Mouse (Mus musculus) heart, postnatal 0 days (tissue): ENCODE results near the gene Lingo1.

Experiments
- CTCF ChIP-seq: IDR thresholded peaks from 2 replicates; pipeline ENCODE4 v1.5.1; 2016; ENCODE audit warnings: antibody characterized with exemption, control low read depth, low read depth
- EP300 ChIP-seq: IDR thresholded peaks from 2 replicates; pipeline ENCODE4 v1.6.1; 2016; ENCODE audit warnings: antibody characterized with exemption, low read depth

DNA sequence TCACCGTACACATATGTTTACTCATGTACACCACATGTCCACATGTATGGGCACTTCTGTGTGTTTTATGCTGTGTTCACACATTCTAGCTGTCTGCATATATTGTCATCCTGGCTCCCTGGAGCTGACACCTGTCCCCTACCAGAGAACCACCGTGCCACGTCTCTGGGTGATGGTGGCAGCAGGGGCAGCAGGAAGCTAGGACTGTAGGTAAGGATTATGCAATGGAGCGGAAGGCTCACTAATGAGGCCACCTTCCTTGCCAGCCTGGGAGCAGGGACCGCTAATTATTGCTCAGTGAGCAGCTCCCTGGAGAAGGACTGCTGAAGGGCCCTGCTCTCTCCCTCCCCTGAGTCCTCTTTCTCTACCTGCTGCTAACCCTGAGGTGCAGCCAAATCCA is 44.5 kb upstream of the Lingo1 start:
- no peak for TF ChIP-seq CTCF
- no peak for TF ChIP-seq EP300
